In the genomic region with DNA sequence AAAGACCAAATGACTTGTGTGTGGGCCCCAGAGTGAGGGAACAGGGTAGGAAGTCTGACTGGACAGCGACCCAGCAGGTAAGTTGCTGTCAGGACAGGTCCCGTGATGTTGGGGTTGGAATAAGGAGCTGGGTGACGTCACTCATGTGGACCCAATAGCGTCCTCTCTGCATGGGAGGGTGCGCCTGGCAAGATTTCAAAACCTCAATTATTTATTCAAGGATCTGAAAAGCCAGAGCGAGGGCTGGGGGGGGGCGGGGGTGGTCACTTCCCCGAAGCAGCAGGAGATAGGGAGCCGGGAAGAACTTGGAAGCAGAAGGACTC, we compare ENCODE assay signal across 8 mouse cellular contexts. TPM values are rescaled to one million over a fixed set of nuclear protein-coding genes. Genes with fewer than 3 reads are reported as not detected.
DNase-seq lines count a peak whose midpoint lies in the region; ATAC-seq and TF ChIP-seq lines count a peak whose summit lies in the region.

No protein-coding gene starts in this region.

- peak overlapping the region; percentile 99; the same call in 1 of the 2 replicates for H3K4me2 ChIP-seq in neural tube, embryonic 11.5 days (ENCODE audit: low read depth)
- H3K4me2 ChIP-seq in embryonic facial prominence, embryonic 14.5 days (ENCODE audit: low read depth, low read length): peak overlapping the region; percentile 100
- peak overlapping the region; percentile 99 for H3K4me2 ChIP-seq in kidney, postnatal 0 days (ENCODE audit: low read length)
- H3K4me2 ChIP-seq in midbrain, embryonic 16.5 days (ENCODE audit: low read length): peak overlapping the region; percentile 98

- no peak; the same call in 1 of the 2 replicates for ATAC-seq in neural tube, embryonic 11.5 days (ENCODE audit: insufficient read depth, low FRiP score, low TSS enrichment)
- ATAC-seq in embryonic facial prominence, embryonic 14.5 days (ENCODE audit: low read depth): no peak; the same call in 1 of the 2 replicates
- peak; percentile 63 for ATAC-seq in kidney, postnatal 0 days (replicated peaks; ENCODE audit: low FRiP score, low read depth)
- ATAC-seq in midbrain, embryonic 16.5 days: no peak

- 0 out of 2 replicates have a peak overlapping the region, but pooled peaks have one; percentile 1 for H3K4me3 ChIP-seq in neural tube, embryonic 11.5 days (ENCODE audit: low read depth, low read length)
- H3K4me3 ChIP-seq in embryonic facial prominence, embryonic 14.5 days (ENCODE audit: low read depth, low read length): peak overlapping the region; percentile 62; the same call in 1 of the 2 replicates
- H3K4me3 ChIP-seq in kidney, postnatal 0 days (replicated peaks; ENCODE audit: low read depth, low read length): 0 out of 2 replicates have a peak overlapping the region, but pooled peaks have one; percentile 51
- H3K4me3 ChIP-seq in midbrain, embryonic 16.5 days (ENCODE audit: low read depth, low read length): peak overlapping the region; percentile 75

- no peaks in the 10 kb centered on the region for H3K36me3 ChIP-seq in neural tube, embryonic 11.5 days (ENCODE audit: control insufficient read depth, insufficient read depth, low read length)
- no peaks in the 10 kb centered on the region for H3K36me3 ChIP-seq in embryonic facial prominence, embryonic 14.5 days (ENCODE audit: control insufficient read depth, insufficient read depth, low read length)
- H3K36me3 ChIP-seq in kidney, postnatal 0 days (ENCODE audit: insufficient read depth, low read length): no peaks in the 10 kb centered on the region
- no peaks in the 10 kb centered on the region for H3K36me3 ChIP-seq in midbrain, embryonic 16.5 days (ENCODE audit: control insufficient read depth, insufficient read depth, low read length)

- H3K4me1 ChIP-seq in neural tube, embryonic 11.5 days (ENCODE audit: control insufficient read depth, insufficient read depth, low read length): peaks cover 11% of the 10 kb centered on the region
- H3K4me1 ChIP-seq in embryonic facial prominence, embryonic 14.5 days (ENCODE audit: control insufficient read depth, insufficient read depth, low read length): peaks cover 13% of the 10 kb centered on the region
- peaks cover 12% of the 10 kb centered on the region; the same call in 1 of the 2 replicates for H3K4me1 ChIP-seq in kidney, postnatal 0 days (replicated peaks; ENCODE audit: insufficient read depth, low read length)
- peaks cover 8% of the 10 kb centered on the region for H3K4me1 ChIP-seq in midbrain, embryonic 16.5 days (ENCODE audit: control insufficient read depth, insufficient read depth, low read length)

- H3K27ac ChIP-seq in neural tube, embryonic 11.5 days (ENCODE audit: low read depth, low read length): no peak overlapping the region
- no peak overlapping the region for H3K27ac ChIP-seq in embryonic facial prominence, embryonic 14.5 days (replicated peaks; ENCODE audit: low read depth, low read length)
- no peak overlapping the region for H3K27ac ChIP-seq in kidney, postnatal 0 days
- H3K27ac ChIP-seq in midbrain, embryonic 16.5 days (ENCODE audit: low read length): no peak overlapping the region

- no peaks in the 10 kb centered on the region for H3K9me3 ChIP-seq in neural tube, embryonic 11.5 days (ENCODE audit: control insufficient read depth, low read length)
- no peaks in the 10 kb centered on the region for H3K9me3 ChIP-seq in embryonic facial prominence, embryonic 14.5 days (ENCODE audit: control insufficient read depth, low read length)
- no peaks in the 10 kb centered on the region for H3K9me3 ChIP-seq in kidney, postnatal 0 days (replicated peaks; ENCODE audit: low read length)
- no peaks in the 10 kb centered on the region for H3K9me3 ChIP-seq in midbrain, embryonic 16.5 days (replicated peaks; ENCODE audit: control insufficient read depth, low read length, poor library complexity, severe bottlenecking)

- WGBS in neural tube, embryonic 11.5 days: 3% methylated on average over 8 of the region's 9 CpGs
- 2% methylated on average over 8 of the region's 9 CpGs for WGBS in embryonic facial prominence, embryonic 14.5 days
- WGBS in kidney, postnatal 0 days: 2% methylated on average over 9 of the region's 9 CpGs
- WGBS in midbrain, embryonic 16.5 days: 2% methylated on average over 9 of the region's 9 CpGs

- peaks cover 25% of the 10 kb centered on the region for H3K27me3 ChIP-seq in neural tube, embryonic 11.5 days (ENCODE audit: control insufficient read depth, insufficient read depth, low read length)
- H3K27me3 ChIP-seq in embryonic facial prominence, embryonic 14.5 days (replicated peaks; ENCODE audit: control insufficient read depth, insufficient read depth, low read length): peaks cover 20% of the 10 kb centered on the region
- no peaks in the 10 kb centered on the region for H3K27me3 ChIP-seq in kidney, postnatal 0 days (ENCODE audit: insufficient read depth, low read length)
- H3K27me3 ChIP-seq in midbrain, embryonic 16.5 days (ENCODE audit: control insufficient read depth, insufficient read depth, low read depth, low read length): peaks cover 13% of the 10 kb centered on the region

- no peak overlapping the region for H3K9ac ChIP-seq in neural tube, embryonic 11.5 days (ENCODE audit: low read length)
- H3K9ac ChIP-seq in embryonic facial prominence, embryonic 14.5 days (ENCODE audit: low read depth, low read length): no peak overlapping the region
- no peak overlapping the region for H3K9ac ChIP-seq in kidney, postnatal 0 days (ENCODE audit: low read depth, low read length)
- no peak overlapping the region; the same call in 1 of the 2 replicates for H3K9ac ChIP-seq in midbrain, embryonic 16.5 days (ENCODE audit: low read depth, low read length)

- no peak; the same call in 1 of the 2 replicates for TF ChIP-seq CTCF in kidney, postnatal 0 days (IDR thresholded peaks at IDR 0.05; ENCODE audit: low read depth)

- DNase-seq in neural tube, embryonic 11.5 days (ENCODE audit: low spot score): no peak
- DNase-seq in neural tube, embryonic 10.5 days (ENCODE audit: extremely low spot score, low spot score): no peak
- no peak for DNase-seq in embryonic facial prominence, embryonic 14.5 days (ENCODE audit: low spot score)
- DNase-seq in kidney, postnatal 0 days (ENCODE audit: low spot score): no peak
- DNase-seq in adrenal gland, postnatal 10 days: no peak
- DNase-seq in layer of hippocampus, postnatal 25 days (ENCODE audit: extremely low spot score in 1 of 2, low spot score in 1 of 2): no peak
- DNase-seq in adrenal gland, postnatal 14 days: no peak

RNA-seq across cellular contexts. Expression of a gene that starts 0.9 kb away (rescaled TPM):
- polyA plus RNA-seq in neural tube, embryonic 11.5 days (2014; fragmentation: Nextera tagmentation; extraction: Ambion mirVana): 0.45 and 0.49 TPM in 2 replicates
- 0.18 and 0.19 TPM in 2 replicates for polyA plus RNA-seq in embryonic facial prominence, embryonic 14.5 days (2014; fragmentation: Nextera tagmentation; extraction: Ambion mirVana)
- 0.11 and 0.54 TPM in 2 replicates for polyA plus RNA-seq in kidney, postnatal 0 days (2015; fragmentation: Nextera tagmentation; extraction: Ambion mirVana)
- polyA plus RNA-seq in midbrain, embryonic 16.5 days (2015; fragmentation: Nextera tagmentation; extraction: Ambion mirVana): 1.5 and 2.0 TPM in 2 replicates
- under 1 TPM; 0.36 to 0.99 TPM for total RNA-seq in adrenal gland, postnatal 10 days (2021)
- total RNA-seq in layer of hippocampus, postnatal 25 days (2021): 1 to 10 TPM; 5.3 to 8.2 TPM
- 0.19 TPM in 2 replicates for total RNA-seq in adrenal gland, postnatal 14 days (2021)

RNA-seq across cellular contexts. Expression of a gene that starts 1.3 kb away (rescaled TPM):
- polyA plus RNA-seq in neural tube, embryonic 11.5 days (2014; fragmentation: Nextera tagmentation; extraction: Ambion mirVana): 0.32 and 0.62 TPM in 2 replicates
- polyA plus RNA-seq in embryonic facial prominence, embryonic 14.5 days (2014; fragmentation: Nextera tagmentation; extraction: Ambion mirVana): 2.5 and 3.8 TPM in 2 replicates
- polyA plus RNA-seq in kidney, postnatal 0 days (2015; fragmentation: Nextera tagmentation; extraction: Ambion mirVana): 19.1 and 19.6 TPM in 2 replicates
- 3.8 and 4.1 TPM in 2 replicates for polyA plus RNA-seq in midbrain, embryonic 16.5 days (2015; fragmentation: Nextera tagmentation; extraction: Ambion mirVana)
- total RNA-seq in adrenal gland, postnatal 10 days (2021): 1 to 10 TPM; 2.2 to 2.4 TPM
- total RNA-seq in layer of hippocampus, postnatal 25 days (2021): 1 to 10 TPM; 2.8 to 5.6 TPM
- total RNA-seq in adrenal gland, postnatal 14 days (2021): 2.4 and 5.0 TPM in 2 replicates

RNA-seq across cellular contexts. Expression of a gene that starts 27.4 kb away (rescaled TPM):
- polyA plus RNA-seq in neural tube, embryonic 11.5 days (2014; fragmentation: Nextera tagmentation; extraction: Ambion mirVana): 1.5 and 2.7 TPM in 2 replicates
- polyA plus RNA-seq in embryonic facial prominence, embryonic 14.5 days (2014; fragmentation: Nextera tagmentation; extraction: Ambion mirVana): 6.0 and 7.9 TPM in 2 replicates
- 3.4 and 4.2 TPM in 2 replicates for polyA plus RNA-seq in kidney, postnatal 0 days (2015; fragmentation: Nextera tagmentation; extraction: Ambion mirVana)
- polyA plus RNA-seq in midbrain, embryonic 16.5 days (2015; fragmentation: Nextera tagmentation; extraction: Ambion mirVana): 2.8 TPM in 2 replicates
- total RNA-seq in adrenal gland, postnatal 10 days (2021): 10 to 100 TPM; 17.2 to 36.7 TPM
- 1 to 10 TPM; 3.0 to 6.0 TPM for total RNA-seq in layer of hippocampus, postnatal 25 days (2021)
- total RNA-seq in adrenal gland, postnatal 14 days (2021): 35.3 and 61.4 TPM in 2 replicates

RNA-seq across cellular contexts. Expression of a gene that starts 49.7 kb away (rescaled TPM):
- 1.2 and 1.4 TPM in 2 replicates for polyA plus RNA-seq in neural tube, embryonic 11.5 days (2014; fragmentation: Nextera tagmentation; extraction: Ambion mirVana)
- polyA plus RNA-seq in embryonic facial prominence, embryonic 14.5 days (2014; fragmentation: Nextera tagmentation; extraction: Ambion mirVana): 11.0 and 11.5 TPM in 2 replicates
- 2.5 and 2.8 TPM in 2 replicates for polyA plus RNA-seq in kidney, postnatal 0 days (2015; fragmentation: Nextera tagmentation; extraction: Ambion mirVana)
- 0.16 and 0.25 TPM in 2 replicates for polyA plus RNA-seq in midbrain, embryonic 16.5 days (2015; fragmentation: Nextera tagmentation; extraction: Ambion mirVana)
- total RNA-seq in adrenal gland, postnatal 10 days (2021): 1 to 10 TPM; 5.2 to 6.3 TPM
- total RNA-seq in layer of hippocampus, postnatal 25 days (2021): under 1 TPM; 0.37 to 0.54 TPM
- total RNA-seq in adrenal gland, postnatal 14 days (2021): 5.3 and 6.2 TPM in 2 replicates

Comparison
In these comparisons a context has a peak if more than half of its experiments do, and no peak if none do; other contexts are left out.
1. H3K4me3 ChIP-seq: peak in every context shown above with its lines; median percentile 75 in midbrain, embryonic 16.5 days; 62 in embryonic facial prominence, embryonic 14.5 days; 51 in kidney, postnatal 0 days; 1 in neural tube, embryonic 11.5 days.